Comparison of ENCODE assay signal across 9 mouse cellular contexts in the genomic region with DNA sequence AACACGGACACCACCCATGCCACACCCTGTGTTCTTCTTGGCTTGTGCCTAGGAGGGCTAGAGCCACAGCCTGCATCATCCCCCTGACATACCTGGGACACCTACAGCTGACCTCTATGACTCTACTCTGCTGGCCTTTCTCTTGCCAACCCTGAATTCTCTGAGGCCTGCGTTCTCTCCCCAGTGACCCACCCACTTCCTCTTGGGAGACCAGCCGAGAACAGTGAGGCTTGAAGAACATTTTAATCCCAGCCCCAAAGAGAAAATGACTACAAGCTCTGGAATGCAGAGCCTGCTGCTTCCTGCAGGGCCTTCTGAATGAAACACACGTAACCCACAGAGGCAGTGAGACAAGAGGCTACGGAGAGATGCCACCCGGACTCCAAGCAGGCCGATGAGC.
A peak's percentile ranks its signal among the peaks of the same experiment; 100 is the strongest.
DNase-seq lines count a peak whose midpoint lies in the region; ATAC-seq and TF ChIP-seq lines count a peak whose summit lies in the region.
"Had no signal": no experiment of that assay in that cellular context is flagged by ENCODE, and none has a peak within 500 bp of the region (broad histone marks: within the 10 kb centered on the region; RNA-seq: fewer than 3 reads in every experiment).

No protein-coding gene starts in this region.

- H3K4me1 ChIP-seq in liver, postnatal 0 days (ENCODE audit: insufficient read depth): peaks cover 20% of the 10 kb centered on the region
- peaks cover 50% of the 10 kb centered on the region for H3K4me1 ChIP-seq in embryonic facial prominence, embryonic 10.5 days
- peaks cover 29% of the 10 kb centered on the region for H3K4me1 ChIP-seq in lung, embryonic 16.5 days (replicated peaks; ENCODE audit: control insufficient read depth, insufficient read depth, low read length)

- no peak for TF ChIP-seq CTCF in liver, postnatal 0 days (IDR thresholded peaks at IDR 0.05; ENCODE audit: low read depth)

- H3K9ac ChIP-seq in liver, postnatal 0 days (replicated peaks): no peak overlapping the region
- peak overlapping the region; percentile 46 for H3K9ac ChIP-seq in lung, embryonic 16.5 days (ENCODE audit: low read length)

- H3K9me3 ChIP-seq in liver, postnatal 0 days (ENCODE audit: low read length): no peaks in the 10 kb centered on the region
- no peaks in the 10 kb centered on the region for H3K9me3 ChIP-seq in embryonic facial prominence, embryonic 10.5 days
- no peaks in the 10 kb centered on the region for H3K9me3 ChIP-seq in lung, embryonic 16.5 days (ENCODE audit: control insufficient read depth, low read length)

- no peak overlapping the region for H3K4me2 ChIP-seq in liver, postnatal 0 days (ENCODE audit: low read depth, low read length)
- no peak overlapping the region for H3K4me2 ChIP-seq in lung, embryonic 16.5 days (ENCODE audit: low read depth, low read length)

- H3K27me3 ChIP-seq in liver, postnatal 0 days (ENCODE audit: insufficient read depth, low read length): no peaks in the 10 kb centered on the region
- peaks cover 8% of the 10 kb centered on the region; the same call in 1 of the 2 replicates for H3K27me3 ChIP-seq in embryonic facial prominence, embryonic 10.5 days (replicated peaks; ENCODE audit: low read depth, poor library complexity, severe bottlenecking)
- H3K27me3 ChIP-seq in lung, embryonic 16.5 days (ENCODE audit: control insufficient read depth, insufficient read depth, low read depth, low read length): no peaks in the 10 kb centered on the region

- H3K27ac ChIP-seq in liver, postnatal 0 days (ENCODE audit: low read depth): peak overlapping the region; percentile 39; the same call in 1 of the 2 replicates
- H3K27ac ChIP-seq in embryonic facial prominence, embryonic 10.5 days (replicated peaks): peak overlapping the region; percentile 60
- H3K27ac ChIP-seq in lung, embryonic 16.5 days (ENCODE audit: low read length): peak overlapping the region; percentile 64
- H3K27ac ChIP-seq: macrophage had no signal

- WGBS in liver, postnatal 0 days (ENCODE audit: insufficient replicate concordance): 53% methylated on average over 7 of the region's 7 CpGs
- WGBS in embryonic facial prominence, embryonic 10.5 days: 42% methylated on average over 7 of the region's 7 CpGs
- WGBS in lung, embryonic 16.5 days: 24% methylated on average over 7 of the region's 7 CpGs

- intact Hi-C loops in heart, postnatal 25 days (cut with DNase I): loop anchor here (5.0 kb wide), 1 partner anchor 113 kb away; no protein-coding TSS in a partner anchor

- ATAC-seq in liver, postnatal 0 days: peak; percentile 27; the same call in 1 of the 2 replicates
- peak; percentile 77 for ATAC-seq in lung, embryonic 16.5 days (ENCODE audit: low read depth)

- H3K36me3 ChIP-seq in liver, postnatal 0 days (replicated peaks; ENCODE audit: insufficient read depth, low read length): no peaks in the 10 kb centered on the region
- H3K36me3 ChIP-seq in embryonic facial prominence, embryonic 10.5 days (replicated peaks): no peaks in the 10 kb centered on the region
- no peaks in the 10 kb centered on the region for H3K36me3 ChIP-seq in lung, embryonic 16.5 days (ENCODE audit: control insufficient read depth, insufficient read depth, low read length)

- H3K4me3 ChIP-seq in liver, postnatal 0 days (ENCODE audit: low read depth, low read length): no peak overlapping the region
- no peak overlapping the region for H3K4me3 ChIP-seq in embryonic facial prominence, embryonic 10.5 days
- H3K4me3 ChIP-seq in lung, embryonic 16.5 days (ENCODE audit: low read length): no peak overlapping the region

- no peak for DNase-seq in liver, postnatal 0 days
- DNase-seq in liver: no peak
- no peak for DNase-seq in embryonic facial prominence, embryonic 10.5 days (ENCODE audit: low spot score)
- DNase-seq in heart, postnatal 25 days (ENCODE audit: low spot score): peak; percentile 78
- DNase-seq in right cerebral cortex, postnatal 36 days (ENCODE audit: low spot score in 2 of 2): no peak
- DNase-seq in right cerebral cortex, adult 2 months (ENCODE audit: low spot score in 2 of 2): no peak
- DNase-seq in ovary, postnatal 36 days (ENCODE audit: low spot score): no peak

- TF ChIP-seq EP300 in liver, postnatal 0 days (IDR thresholded peaks at IDR 0.05; ENCODE audit: low read depth): no peak
